Mouse (Mus musculus): ENCODE data around the gene Nlk.
A peak's percentile ranks its signal among the peaks of the same experiment; 100 is the strongest.

The Nlk gene

DNA sequence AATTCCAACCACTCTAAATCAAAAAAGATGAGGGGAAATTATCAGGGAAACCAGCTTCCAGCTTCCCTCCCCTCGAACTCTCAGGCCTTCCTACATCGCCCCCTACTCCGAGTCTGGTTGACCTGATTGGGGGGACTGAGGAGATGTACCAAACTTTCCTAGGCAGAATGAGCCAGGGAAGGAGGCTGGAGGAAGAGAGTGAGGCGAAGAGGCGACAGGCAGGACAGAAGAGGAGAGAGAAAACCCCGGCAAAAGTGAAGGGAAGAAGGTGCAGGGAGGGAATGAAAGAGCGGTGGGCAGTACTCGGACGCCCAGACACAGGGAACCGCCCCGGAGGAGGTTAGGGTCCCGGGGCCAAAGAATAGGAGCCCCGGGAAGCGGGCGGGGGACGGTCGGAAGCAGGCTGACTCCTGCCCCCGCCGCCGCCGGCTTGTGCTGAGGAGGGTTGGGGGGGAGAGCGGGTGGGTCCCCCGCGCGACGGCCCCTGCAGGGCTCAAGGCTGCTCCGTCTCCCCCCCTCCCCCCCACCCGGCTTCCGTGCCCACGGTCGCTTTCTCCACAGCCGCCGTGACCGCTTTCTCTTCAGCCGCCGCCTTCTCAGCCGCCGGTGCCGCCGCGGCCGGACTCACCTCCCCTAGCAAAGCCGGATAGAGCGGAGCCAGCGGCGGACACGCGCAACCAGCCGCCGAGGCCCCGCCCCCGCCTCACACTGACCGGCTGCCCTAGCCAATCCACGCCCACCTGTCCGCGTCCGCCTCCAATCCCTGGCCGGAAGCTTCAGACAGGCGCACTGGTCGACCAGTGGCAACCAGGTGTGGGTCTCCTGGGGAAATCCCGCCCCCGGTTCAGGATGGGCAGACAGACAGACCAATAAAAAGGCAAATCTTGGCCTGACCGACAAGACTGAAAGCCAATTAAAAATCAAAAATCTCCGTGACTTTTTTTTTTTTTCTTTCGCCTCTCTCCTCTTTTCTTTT, at the start of gene Nlk:
Gene Nlk, minus strand, starts transcription at position 597 of the 976 bp plus-strand sequence.
- DNase-seq: peak; percentile 96

DNA sequence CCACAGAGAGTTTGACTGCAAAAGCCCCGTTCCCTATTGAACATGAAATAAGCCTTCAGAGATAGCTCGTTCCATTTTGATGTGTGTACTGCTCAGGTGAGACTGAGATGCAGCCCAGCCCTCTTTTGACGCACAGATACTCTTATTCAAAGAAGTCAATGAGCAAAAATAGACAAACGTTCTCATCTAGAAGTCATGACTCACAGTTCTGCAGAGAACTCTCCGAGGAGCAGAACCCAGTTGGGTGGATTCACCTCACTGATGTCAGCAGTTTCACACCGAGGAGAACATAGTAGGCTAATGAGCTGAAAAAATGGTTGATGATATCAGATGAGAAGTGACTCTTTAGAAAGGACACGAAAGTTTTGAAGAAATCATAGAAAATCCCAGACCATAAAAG, 49.1 kb upstream of the Nlk start:
- no peak for DNase-seq

DNA sequence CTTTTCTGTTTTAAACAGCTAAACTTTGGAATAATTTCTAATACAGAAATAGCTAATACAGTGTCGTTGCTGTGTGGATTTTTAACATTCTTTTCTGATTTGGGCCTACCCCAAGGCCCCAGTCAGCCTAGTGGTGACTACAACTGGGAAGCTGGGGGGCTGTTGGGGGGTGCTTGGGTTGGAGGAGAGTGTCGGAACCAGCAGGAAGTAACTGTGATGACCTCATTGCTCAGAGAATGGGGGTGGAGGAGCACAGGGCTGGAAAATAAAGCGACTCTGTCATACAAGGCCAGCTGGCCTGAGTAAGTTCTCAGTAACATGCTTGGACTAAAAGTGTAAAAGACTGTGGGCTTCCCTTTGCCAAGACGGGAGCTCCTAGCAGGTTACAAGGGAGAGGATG, 48.3 kb upstream of the Nlk start:
- DNase-seq: no peak

DNA sequence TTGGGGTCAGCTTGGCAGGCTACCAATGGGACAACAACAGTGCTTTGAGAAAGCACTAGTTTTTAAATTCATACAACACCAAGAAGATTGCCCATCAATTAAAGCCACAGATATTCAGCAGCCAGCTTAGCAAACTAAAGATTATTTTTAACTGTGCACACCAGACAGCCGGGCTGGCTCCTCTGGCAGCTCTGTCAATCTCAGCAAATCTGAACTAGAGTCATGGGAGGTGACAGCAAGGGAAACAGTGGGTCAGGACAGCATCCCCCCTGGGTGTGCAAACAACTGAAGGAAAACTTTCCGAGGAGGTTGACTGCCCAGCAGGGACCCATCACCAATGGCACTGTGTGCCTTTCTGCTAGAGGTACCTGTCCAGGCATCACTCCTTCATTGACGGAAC, 45.3 kb upstream of the Nlk start:
- DNase-seq: no peak

DNA sequence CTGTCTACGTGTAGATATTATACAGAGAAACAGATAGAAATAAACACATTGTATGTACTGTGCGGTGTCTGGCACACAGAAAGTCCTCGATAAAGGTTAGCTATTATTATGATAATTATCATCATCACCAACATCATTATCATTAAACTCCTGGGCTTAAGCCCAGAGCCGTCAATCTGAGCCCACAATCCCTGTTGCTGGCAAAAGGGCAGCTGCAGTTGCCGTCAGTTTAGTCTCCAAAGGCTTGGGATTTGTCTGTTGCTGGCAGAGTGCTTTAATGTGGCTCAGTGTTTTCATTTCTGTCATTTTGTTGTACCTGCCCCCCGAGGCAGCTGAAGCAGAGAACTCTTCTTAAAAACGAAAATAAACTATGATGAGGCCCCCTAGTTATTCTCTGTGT, 44.8 kb upstream of the Nlk start:
- no peak for DNase-seq

DNA sequence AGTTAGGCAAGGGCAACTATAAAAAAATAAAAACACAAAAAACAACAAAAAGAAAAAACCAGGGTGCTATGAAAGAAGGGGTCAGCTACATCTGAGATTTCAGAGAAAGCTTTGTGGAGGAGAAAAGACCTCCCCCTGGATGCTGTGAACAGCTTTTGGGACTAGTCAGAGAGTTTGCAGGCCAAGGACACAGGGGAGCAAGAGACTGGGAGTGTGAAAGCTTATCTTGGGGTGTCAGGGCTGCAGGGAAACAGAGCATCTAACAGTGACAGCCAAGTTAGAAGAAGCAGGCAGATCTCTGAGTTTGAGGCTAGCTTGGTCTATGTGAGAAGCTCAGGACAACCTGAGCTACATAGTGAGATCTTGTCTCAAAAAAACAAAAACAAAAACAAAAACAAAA, 42.2 kb upstream of the Nlk start:
- DNase-seq: no peak

DNA sequence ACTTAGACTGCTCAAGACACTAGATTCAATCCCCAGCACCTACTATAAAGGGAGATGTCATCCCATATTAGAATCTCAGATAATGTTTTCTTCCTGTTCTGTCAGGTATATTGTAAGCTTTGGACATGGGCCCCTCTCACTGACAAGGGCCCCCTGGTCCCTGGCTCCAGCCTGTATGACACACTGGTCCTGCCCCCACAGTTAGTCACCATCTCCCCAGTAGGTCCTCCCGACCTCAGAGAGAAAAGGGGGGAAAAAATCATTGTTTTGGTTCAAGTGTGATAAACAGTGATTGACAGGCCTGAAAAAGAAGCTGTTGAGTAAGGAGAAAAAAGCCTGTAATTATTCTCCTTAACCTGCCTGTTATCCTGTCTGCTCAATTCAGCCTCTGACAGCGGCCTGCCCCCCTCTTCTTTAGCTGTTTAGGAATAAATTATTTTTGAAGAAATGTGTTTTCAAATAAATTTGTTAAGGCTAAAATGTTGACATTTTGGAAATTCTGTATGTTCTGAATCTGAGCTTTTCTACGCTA, 39.8 kb upstream of the Nlk start:
- DNase-seq: no peak

DNA sequence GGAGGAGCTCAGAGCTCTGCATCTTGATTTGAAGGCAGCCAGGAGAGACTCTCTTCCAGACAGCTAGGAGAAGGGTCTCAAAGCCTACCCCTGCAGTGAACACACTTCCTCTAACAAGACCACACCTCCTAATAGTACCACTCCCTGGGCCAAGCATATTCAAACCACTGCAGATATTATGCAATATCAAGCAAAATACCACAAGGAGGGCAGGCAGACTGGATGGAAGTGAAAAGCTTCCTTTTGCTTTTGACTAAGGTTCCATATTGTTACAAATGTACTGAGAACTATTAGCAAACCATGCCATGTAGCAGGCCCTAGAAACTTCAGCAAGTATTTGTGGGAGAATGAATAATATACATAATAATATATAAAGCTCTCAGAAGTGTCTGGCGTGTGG, 38.0 kb upstream of the Nlk start:
- no peak for DNase-seq

DNA sequence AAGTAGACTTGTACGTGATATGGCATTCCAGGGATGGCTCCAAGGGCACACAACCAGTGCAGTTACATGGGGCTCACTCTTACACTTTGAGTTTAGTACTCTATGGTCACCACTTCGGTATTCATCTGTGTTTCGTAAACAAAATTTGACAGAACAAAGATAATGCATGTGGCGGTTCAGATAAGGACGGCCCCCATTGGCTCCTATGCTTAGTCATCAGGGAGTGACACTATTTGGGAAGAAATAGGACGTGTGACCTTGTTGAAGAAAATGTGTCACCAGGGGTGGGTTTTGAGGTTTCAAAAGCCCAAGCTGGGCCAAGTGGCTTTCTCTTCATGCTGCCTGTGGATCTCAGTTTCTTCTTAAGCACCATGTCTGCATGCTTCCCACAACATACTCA, 35.4 kb upstream of the Nlk start:
- no peak for DNase-seq

DNA sequence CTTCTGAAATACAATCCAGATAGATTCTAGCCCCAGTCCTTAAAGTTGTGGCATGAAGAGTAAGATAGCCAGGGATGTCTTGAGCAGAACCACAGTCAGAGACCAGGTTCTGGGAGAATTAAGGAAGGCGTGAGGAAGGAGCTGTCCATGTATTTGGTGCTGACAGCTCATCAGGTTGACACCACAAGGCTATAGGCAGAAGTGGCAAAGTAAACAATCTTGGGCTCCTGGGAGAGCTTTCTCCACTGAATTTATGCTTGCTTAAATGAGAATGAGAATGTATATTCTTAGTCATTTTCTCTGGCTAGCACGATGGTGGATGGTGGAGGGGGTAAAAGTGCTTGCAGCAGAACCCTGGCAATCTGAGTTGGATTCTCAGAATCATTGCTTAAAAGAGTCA, 33.7 kb upstream of the Nlk start:
- peak; percentile 23 for DNase-seq

DNA sequence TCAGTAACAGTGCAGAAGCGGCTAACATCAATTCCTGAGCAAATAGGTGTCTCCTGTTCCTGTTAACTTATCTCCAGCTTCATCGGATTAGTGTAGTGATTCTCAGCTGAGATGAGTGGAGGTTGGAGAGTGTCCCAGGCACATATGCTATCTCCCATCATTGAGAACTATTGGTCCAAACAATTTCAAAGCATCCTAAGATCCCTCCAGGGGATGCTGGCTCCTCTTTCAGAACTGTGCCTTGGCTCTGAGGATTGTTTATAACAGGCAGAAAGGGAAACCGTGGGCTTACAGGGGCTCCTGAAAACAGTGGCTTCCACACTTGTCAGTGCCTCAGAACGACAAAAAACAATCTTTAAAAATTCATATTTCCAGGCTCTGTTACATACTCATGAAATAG, 30.9 kb upstream of the Nlk start:
- no peak for DNase-seq

DNA sequence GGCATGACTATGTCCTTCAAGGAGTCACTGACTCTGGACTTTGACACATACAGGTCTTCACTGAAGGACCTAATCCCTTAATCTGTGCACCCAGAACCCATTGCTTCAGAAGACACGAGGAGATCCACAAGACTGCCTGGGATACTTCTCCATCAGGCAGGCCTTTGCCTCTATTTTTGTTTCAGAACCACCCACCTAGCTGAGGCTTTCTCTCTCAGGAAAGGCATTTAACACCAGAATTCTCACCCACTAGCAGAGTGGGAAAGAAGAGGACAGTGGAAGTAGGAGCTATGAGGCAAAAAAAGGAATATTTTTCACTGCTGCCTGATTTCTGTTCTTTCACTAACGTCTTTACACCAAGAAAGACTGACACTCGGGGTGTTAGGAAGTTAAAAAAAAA, 29.2 kb upstream of the Nlk start:
- DNase-seq: no peak

DNA sequence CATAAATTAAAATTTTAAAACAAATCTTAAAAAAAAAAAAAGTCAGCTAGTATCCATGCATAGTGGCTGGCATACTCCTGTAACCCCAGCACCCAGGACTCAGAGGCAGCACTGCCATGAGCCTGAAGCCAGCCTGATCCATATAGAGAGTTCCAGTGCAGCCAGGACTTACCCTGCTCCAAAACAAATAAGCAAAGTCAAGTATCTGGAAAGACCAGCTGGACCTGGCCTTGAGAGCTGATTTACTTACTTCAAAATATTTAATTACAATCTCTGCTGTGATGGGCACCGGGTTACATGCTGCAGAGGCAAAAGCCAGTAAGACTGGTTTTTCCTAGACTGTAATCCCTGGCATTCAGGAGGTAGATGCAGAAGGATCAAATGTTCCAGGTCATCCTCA, 27.6 kb upstream of the Nlk start:
- DNase-seq: no peak

DNA sequence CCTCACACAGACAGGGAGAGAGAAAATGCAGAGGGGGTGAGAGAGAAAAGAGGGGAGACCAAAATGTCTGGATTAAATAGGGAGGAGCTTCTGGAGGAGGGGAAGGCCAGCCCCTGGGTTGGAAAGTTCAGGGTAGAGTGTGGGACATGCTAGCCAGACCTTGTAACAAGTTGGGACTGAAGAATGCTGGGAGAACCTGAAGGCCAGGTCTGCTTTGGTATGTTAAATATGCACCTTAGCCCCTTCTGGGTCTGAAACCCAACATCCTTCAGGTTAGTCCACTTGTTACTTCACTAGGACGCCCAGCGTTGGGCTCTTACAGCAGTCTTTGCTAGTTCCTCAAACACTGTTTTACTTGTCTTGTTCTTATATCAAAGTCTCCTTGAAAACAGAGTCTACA, 24.2 kb upstream of the Nlk start:
- DNase-seq: no peak

DNA sequence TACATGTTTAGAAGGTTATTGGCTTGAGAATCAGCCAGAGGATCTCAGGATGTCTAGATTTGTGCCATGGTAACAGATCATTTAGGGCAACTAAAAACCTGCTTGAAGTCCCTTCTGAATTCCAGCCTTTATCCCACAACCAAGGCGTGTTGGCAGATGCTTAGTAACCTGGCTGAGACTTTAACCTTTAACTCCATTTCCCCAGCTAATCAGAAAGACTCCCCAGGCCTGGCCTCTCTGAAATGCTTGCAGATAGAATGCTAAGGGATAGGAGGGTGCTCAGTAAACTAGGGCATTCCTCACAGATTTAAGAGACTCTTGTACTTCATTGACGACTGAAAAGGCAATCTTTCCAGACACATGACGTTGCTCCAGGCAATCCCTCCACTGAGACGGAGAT, 20.5 kb upstream of the Nlk start:
- DNase-seq: no peak

DNA sequence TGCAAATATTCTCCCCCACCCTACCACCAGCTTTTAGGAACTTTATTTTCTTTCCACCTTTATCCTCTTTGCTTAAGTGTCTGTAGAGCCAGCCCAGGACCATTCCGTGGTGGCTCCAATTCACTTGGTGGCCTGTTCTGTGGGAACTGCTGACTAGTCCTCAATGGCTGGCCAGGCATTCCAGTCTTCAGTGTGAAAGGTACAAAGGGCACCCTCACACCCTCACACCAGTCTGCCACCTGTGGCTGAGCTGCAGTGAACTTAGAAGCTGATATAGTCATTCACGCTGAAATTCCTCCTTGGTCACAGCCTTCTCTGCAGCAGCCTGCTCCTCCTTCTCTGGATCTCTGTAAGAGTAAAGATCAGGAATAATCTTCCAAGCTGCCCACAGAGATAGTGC, 11.5 kb upstream of the Nlk start:
- DNase-seq: no peak

DNA sequence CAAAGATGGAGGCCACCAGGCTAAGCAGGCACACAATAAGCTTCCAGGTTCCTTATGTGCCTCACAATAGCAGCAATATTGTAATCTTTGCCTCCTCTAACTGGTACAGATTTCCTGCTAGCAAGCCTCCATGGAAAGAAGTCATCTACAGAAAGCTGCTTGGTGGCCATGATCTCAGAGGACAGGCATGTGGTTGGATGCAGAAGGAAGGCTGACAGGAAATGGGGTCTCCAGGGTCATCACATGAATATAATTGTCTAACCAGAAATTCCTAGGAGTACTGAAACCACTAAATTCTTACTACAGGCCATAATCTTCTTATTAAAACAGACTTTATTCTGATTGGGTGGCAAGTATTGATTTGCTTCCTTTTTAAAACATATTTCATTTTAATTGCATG, 8.9 kb upstream of the Nlk start:
- DNase-seq: no peak

DNA sequence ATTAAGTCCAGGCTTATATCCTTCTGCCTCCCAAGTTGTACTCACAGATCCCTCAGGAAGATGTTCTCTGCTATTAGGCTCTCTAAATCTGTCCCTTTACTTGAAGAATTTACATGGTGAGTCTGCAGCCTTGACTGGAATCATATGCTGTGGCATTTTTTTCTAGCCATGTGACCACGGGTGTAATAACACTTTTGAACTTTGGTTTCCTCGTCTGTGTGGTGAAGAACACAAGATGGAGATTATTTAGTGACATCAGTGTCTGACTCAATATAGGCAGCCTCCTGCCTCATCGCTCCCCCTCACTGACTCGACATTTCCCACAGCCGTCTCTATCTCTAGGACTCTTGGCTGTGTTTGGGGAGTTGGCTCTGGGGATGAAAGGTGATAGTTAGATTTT, 5.9 kb upstream of the Nlk start:
- DNase-seq: no peak

DNA sequence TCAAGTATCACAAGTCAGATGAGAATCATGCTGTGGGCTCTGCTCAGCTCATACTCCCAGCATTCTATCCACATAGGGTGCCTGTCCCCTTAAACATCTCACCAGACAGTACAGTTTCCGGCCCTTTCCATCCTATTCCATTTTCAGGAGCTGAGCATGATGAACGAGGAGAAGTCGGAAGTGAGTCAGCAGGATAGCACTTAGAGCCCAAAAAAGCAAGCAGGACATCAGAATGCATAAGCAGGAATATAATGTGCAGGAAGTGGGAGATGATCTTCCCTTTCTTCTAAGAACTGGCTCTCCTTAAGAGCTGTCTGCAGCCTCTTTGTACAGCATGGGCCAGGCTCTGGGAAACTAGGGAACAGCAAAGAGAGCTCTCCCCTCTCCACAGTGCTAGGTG, 5.1 kb upstream of the Nlk start:
- no peak for DNase-seq

DNA sequence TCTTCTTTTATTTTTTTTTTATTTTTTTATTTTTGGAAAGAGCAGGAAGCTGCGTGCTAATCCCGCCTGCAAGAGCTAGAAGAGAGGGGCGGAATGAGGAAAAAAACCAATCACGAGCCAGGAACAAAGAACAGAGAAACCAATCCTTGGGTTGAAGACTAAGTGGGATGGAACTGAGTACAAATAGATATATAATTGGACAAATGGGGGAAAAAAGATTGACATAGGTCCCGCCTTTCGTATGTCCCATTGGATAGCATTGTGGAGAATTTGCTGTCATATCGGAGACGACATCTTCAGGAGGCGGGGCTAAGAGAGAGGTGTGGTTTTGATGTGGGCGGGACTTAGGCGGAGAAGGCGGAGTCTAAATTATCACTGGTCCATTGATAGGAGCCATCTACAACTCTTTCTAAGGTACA, 589 bp upstream of the Nlk start:
- peak; percentile 90 for DNase-seq

DNA sequence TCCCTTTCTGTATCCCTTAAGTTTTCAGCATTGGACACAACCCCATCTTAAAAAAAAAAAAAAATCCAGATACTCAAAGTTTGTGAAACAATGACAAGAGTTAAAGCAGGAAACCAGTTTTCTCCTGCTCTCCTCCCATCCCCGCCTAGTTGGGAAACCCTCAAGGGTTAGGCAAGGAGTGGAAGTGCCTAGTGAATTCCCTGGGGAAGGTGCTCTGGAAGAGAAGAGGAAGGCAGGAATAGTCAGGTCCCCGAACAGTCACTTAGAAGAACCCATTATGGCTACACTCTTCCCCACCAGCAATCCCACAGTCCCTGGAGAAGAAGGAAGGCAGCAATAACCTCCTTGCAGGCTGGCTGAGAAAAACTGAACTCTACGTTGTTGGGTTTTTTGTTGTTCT, 2.9 kb downstream of the Nlk start:
- no peak for DNase-seq

DNA sequence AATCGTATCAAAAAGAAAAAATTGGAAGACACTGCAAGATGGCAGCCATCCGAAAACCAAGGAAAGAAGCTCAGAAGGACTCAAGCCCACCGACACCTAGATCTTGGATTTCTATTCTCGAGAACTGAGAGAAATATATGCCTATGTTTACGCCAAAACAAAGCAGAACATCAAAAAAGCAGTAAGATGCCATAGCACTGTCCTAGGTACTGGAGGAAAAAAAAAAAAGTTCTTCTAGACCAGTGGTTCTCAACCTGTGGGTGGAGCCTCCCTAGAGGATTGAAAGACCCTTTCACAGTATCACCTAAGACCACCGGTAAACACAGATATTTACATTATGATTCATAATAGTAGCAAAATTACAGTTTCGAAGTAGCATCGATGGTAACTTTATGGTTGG, 3.9 kb downstream of the Nlk start:
- no peak for DNase-seq

DNA sequence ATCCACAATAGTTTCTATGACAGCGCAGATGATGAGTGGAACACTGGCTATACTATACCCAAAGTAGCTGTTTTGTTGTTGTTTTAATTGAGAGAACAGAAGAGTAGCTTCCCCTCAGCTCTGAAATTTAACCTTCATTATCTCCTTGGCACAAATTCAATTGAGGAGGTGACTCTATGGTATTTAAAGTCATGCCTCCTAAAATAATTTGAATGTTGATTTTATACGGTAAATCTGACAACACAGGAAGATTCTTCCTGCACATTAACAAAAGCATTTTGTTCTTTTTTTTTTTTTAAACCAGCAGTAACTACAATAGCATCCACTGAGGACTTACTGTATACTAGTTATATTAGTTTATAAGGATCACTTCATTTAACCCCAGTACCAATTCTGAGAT, 6.0 kb downstream of the Nlk start:
- no peak for DNase-seq

DNA sequence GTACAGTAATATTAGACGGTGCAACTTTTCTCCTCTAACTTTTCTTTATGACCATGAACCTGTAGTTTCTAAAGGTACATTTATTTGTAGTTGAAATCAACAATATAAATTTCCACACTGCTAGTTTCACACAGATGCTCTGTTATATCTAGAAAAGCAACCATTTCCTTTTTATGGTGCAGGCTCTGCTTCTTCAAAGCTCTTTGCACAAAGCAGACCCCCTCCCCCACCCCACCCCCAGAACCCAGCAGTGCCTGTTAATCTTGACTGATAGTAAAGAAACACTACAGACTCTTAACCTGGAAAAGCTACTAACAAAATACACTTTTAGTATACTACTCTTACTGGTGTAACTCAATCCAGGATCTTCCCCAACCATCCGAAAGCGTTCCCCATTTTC, 6.6 kb downstream of the Nlk start:
- DNase-seq: no peak

DNA sequence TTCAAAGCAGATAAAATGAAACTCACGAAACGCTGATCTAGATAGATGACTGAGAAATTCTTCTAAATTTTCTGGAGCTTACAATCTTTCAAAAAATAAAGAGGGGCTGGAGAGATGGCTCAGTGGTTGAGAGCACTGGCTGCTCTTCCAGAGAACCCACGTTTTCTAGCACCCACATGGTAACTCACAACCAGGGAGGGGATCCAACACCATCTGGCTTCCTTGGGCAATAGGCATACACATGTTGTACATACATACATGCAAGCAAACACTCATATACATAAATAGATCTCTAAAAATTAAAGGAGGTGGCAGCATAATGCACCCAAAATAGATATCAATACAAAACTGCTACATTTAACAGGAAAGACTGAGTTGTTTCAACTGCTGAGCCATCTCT, 16.1 kb downstream of the Nlk start:
- DNase-seq: no peak

All from thymus, postnatal 4 days (tissue).